Mouse (Mus musculus): ENCODE measurements around the gene Izumo1r. TPM values are rescaled to one million over a fixed set of nuclear protein-coding genes. Genes with fewer than 3 reads are reported as not detected.
A peak's percentile ranks its signal among the peaks of the same experiment; 100 is the strongest.

Izumo1r gene
- polyA plus RNA-seq, 1 experiment, result 1.5 TPM

- H3K4me1 ChIP-seq (ENCODE audit: control insufficient read depth, insufficient read depth, low read length), result no peaks in the 10 kb centered on the region
These were observed 31.4 kb downstream of the Izumo1r start for GRCm38 (mm10) chr9:14872181-14872930.

GRCm38 (mm10) chr9:14871536-14871935 lies 32.2 kb downstream of the Izumo1r start:
- 50% methylated on average over 3 of the region's 3 CpGs for WGBS
- TF ChIP-seq CTCF (IDR thresholded peaks at IDR 0.05; ENCODE audit: insufficient read depth, low read length), result no peak
- TF ChIP-seq POLR2A (IDR thresholded peaks at IDR 0.05; ENCODE audit: borderline replicate concordance, extremely low read depth, low read depth, low read length), result no peak
- H3K4me3 ChIP-seq (replicated peaks; ENCODE audit: extremely low read depth, low read depth, low read length), result no peak overlapping the region
- DNase-seq, result no peak
- H3K4me1 ChIP-seq (ENCODE audit: control insufficient read depth, insufficient read depth, low read length), result no peaks in the 10 kb centered on the region

More at GRCm38 (mm10) chr9:14872181-14872930, 31.4 kb downstream of the Izumo1r start:
- 62% methylated on average over 17 of the region's 17 CpGs for WGBS
- no peak for DNase-seq
- TF ChIP-seq CTCF (IDR thresholded peaks at IDR 0.05; ENCODE audit: insufficient read depth, low read length) (no peak), POLR2A (IDR thresholded peaks at IDR 0.05; ENCODE audit: borderline replicate concordance, extremely low read depth, low read depth, low read length) (no peak)
- H3K4me3 ChIP-seq (replicated peaks; ENCODE audit: extremely low read depth, low read depth, low read length), result no peak overlapping the region

GRCm38 (mm10) chr9:14870802-14871201 lies 32.9 kb downstream of the Izumo1r start:
- 93% methylated on average over 10 of the region's 10 CpGs for WGBS
- DNase-seq, result no peak
- TF ChIP-seq CTCF (IDR thresholded peaks at IDR 0.05; ENCODE audit: insufficient read depth, low read length) (no peak), POLR2A (IDR thresholded peaks at IDR 0.05; ENCODE audit: borderline replicate concordance, extremely low read depth, low read depth, low read length) (no peak)
- Histone ChIP-seq H3K4me3 (replicated peaks; ENCODE audit: extremely low read depth, low read depth, low read length) (no peak overlapping the region), H3K4me1 (ENCODE audit: control insufficient read depth, insufficient read depth, low read length) (no peaks in the 10 kb centered on the region)

DNA sequence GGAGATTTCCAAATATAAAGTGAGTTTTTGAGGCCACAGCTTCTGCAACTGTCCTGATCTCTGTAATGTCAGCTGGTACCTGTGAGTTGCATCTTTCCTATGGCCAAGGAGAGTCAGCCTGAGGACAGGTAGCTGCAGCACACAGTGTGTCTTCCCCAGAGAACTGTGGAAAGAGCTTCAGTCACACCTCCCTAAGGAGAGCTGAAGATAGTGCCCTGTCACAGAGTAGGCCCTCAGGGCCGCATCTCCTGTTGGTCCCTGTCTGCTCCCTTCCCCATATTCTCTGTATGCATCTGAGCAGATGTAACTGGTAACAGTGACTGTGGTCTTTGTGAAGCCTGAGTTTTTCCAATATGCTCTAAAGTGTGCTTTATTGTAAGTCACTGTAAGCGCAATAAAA lies 33.4 kb downstream of the Izumo1r start:
- whole genome bisulfite sequencing, result 92% methylated on average over 2 of the region's 2 CpGs
- TF ChIP-seq POLR2A (IDR thresholded peaks at IDR 0.05; ENCODE audit: borderline replicate concordance, extremely low read depth, low read depth, low read length), result no peak
- TF ChIP-seq CTCF (IDR thresholded peaks at IDR 0.05; ENCODE audit: insufficient read depth, low read length), result no peak
- DNase-seq, result no peak
- Histone ChIP-seq H3K4me1 (ENCODE audit: control insufficient read depth, insufficient read depth, low read length) (no peaks in the 10 kb centered on the region), H3K4me3 (replicated peaks; ENCODE audit: extremely low read depth, low read depth, low read length) (no peak overlapping the region)

GRCm38 (mm10) chr9:14868326-14868725 lies 35.4 kb downstream of the Izumo1r start:
- no peak for DNase-seq
- TF ChIP-seq POLR2A (IDR thresholded peaks at IDR 0.05; ENCODE audit: borderline replicate concordance, extremely low read depth, low read depth, low read length) (no peak), CTCF (IDR thresholded peaks at IDR 0.05; ENCODE audit: insufficient read depth, low read length) (no peak)
- WGBS, result 93% methylated on average over 8 of the region's 8 CpGs
- Histone ChIP-seq H3K4me3 (replicated peaks; ENCODE audit: extremely low read depth, low read depth, low read length) (no peak overlapping the region), H3K4me1 (ENCODE audit: control insufficient read depth, insufficient read depth, low read length) (no peaks in the 10 kb centered on the region)

DNA sequence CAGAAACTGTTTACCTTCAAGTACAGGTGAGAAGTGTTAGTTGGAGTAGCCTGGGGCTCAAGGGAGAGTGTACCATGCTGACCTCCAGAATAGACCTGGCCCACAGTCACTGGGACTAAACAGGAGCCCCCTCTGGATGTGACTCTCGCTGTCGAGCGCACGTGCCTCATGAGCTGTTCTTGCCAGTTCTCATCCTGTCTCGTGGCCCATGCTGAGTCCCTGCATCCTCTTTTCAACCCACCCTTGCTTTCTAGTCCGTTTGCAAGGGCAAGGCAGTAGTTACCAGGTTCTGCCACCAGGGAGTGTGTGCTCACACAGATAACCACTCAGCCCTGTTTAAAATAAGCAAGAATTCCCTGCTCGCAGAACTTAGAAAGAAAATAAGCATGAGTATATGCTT lies 36.8 kb downstream of the Izumo1r start:
- no peaks in the 10 kb centered on the region for H3K4me1 ChIP-seq (ENCODE audit: control insufficient read depth, insufficient read depth, low read length)
- no peak for DNase-seq
- TF ChIP-seq CTCF (IDR thresholded peaks at IDR 0.05; ENCODE audit: insufficient read depth, low read length) (peak; percentile 54), POLR2A (IDR thresholded peaks at IDR 0.05; ENCODE audit: borderline replicate concordance, extremely low read depth, low read depth, low read length) (no peak)
- no peak overlapping the region for H3K4me3 ChIP-seq (replicated peaks; ENCODE audit: extremely low read depth, low read depth, low read length)
- 19% methylated on average over 7 of the region's 7 CpGs for WGBS

- DNase-seq, result no peak
- 82% methylated on average over 9 of the region's 9 CpGs for WGBS
- Histone ChIP-seq H3K4me1 (ENCODE audit: control insufficient read depth, insufficient read depth, low read length) (no peaks in the 10 kb centered on the region), H3K4me3 (replicated peaks; ENCODE audit: extremely low read depth, low read depth, low read length) (no peak overlapping the region)
- TF ChIP-seq POLR2A (IDR thresholded peaks at IDR 0.05; ENCODE audit: borderline replicate concordance, extremely low read depth, low read depth, low read length) (no peak), CTCF (IDR thresholded peaks at IDR 0.05; ENCODE audit: insufficient read depth, low read length) (no peak)
These were observed 39.0 kb downstream of the Izumo1r start for GRCm38 (mm10) chr9:14864726-14865125.

GRCm38 (mm10) chr9:14863126-14863525 lies 40.6 kb downstream of the Izumo1r start:
- TF ChIP-seq POLR2A (IDR thresholded peaks at IDR 0.05; ENCODE audit: borderline replicate concordance, extremely low read depth, low read depth, low read length), result no peak
- TF ChIP-seq CTCF (IDR thresholded peaks at IDR 0.05; ENCODE audit: insufficient read depth, low read length), result no peak
- H3K4me3 ChIP-seq (replicated peaks; ENCODE audit: extremely low read depth, low read depth, low read length), result no peak overlapping the region
- DNase-seq, result no peak
- no peaks in the 10 kb centered on the region for H3K4me1 ChIP-seq (ENCODE audit: control insufficient read depth, insufficient read depth, low read length)
- WGBS, result 87% methylated on average over 3 of the region's 3 CpGs

DNA sequence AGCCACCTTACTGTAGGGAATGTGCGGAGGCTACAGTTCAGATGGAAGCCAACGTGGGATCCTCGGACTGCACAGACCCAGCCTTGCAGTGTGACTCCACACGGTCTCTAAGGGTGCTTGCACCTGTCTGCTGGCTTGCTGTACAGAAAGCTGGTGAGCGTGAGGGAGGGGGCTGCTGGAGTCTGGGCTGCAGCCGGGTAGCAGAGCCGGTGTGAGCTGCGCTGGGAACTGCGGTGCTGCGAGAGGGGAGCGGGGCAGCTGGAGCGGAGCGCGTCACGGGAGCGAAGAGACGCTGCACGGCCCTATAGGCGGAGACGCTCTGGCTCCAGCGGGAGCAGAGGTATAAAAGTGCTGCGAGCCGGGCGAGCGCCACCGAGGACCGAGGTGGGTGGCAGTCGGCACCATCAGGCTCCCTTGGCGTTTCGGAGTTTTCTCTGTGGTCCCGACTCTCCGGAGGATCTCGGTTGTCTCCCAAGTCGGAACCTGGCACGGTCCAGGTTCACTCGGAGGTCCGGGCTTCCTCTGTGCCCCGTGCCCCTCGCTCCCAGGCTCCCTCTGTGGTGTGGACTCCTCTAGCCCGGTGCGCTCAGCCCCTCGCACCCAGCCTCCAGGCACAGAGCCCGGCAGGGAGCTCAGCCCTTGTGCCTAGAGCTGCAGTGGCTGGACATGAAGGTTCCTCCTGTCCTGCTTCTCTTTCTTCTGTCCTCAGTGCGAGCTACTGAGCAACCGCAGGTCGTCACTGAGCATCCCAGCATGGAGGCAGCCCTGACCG lies 43.7 kb downstream of the Izumo1r start, which contains the start of gene Gpr83:
Gene Gpr83 (plus strand): TSS at position 343 of the 772 bp plus-strand sequence.
- Histone ChIP-seq H3K4me1 (ENCODE audit: control insufficient read depth, insufficient read depth, low read length) (no peaks in the 10 kb centered on the region), H3K4me3 (replicated peaks; ENCODE audit: extremely low read depth, low read depth, low read length) (no peak within 1 kb of the TSS)
- DNase-seq, result no peak
- no peak for TF ChIP-seq CTCF (IDR thresholded peaks at IDR 0.05; ENCODE audit: insufficient read depth, low read length)
- no peak for TF ChIP-seq POLR2A (IDR thresholded peaks at IDR 0.05; ENCODE audit: borderline replicate concordance, extremely low read depth, low read depth, low read length)
- 3% methylated on average over 47 of the region's 47 CpGs for WGBS

Measured in lung, adult 2 months (tissue).